Mouse (Mus musculus) gastrocnemius, postnatal 25 days (tissue): Measurements from ENCODE around the gene Tns1. TPM values are rescaled to one million over a fixed set of nuclear protein-coding genes. Genes with fewer than 3 reads are reported as not detected.

ENCODE experiments used
- DNase-seq: peaks from one replicate; pipeline ENCODE4 v3.0.0; 2022
- total RNA-seq, 2 experiments: library from RNA; stranded (reverse); gene quantifications; 1 replicate in 1 of 2; 2 replicates in 1 of 2; pipeline ENCODE4 v1.2.3; 2021

Tns1 gene
- total RNA-seq, 2 experiments from 2014 or later: 205 to 234 TPM

GRCm38 (mm10) chr1:73935442-73936080, 188.7 kb downstream of the Tns1 start:
- DNase-seq: peak; percentile 74

DNA sequence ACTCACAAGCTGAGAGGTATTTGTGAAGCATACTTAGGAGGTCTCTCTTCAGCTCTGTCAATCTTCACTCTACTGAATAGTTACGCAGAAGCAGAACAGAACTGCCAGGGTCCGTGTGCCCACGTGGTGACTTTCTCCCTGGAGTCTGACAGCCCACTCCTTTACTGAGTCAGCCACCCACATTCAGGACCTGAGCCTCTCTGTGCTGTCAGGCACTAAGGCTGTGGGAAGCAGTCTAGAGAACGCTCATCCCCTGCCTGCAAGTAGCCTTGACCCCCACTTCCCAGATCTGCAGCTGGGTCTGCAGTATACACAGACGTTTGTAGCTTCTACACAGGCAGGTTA, 191.1 kb downstream of the Tns1 start:
- no peak for DNase-seq

GRCm38 (mm10) chr1:73932421-73933145, 191.7 kb downstream of the Tns1 start:
- peak; percentile 80 for DNase-seq

- no peak for DNase-seq
Measured at GRCm38 (mm10) chr1:73931851-73932250, 192.4 kb downstream of the Tns1 start.

DNA sequence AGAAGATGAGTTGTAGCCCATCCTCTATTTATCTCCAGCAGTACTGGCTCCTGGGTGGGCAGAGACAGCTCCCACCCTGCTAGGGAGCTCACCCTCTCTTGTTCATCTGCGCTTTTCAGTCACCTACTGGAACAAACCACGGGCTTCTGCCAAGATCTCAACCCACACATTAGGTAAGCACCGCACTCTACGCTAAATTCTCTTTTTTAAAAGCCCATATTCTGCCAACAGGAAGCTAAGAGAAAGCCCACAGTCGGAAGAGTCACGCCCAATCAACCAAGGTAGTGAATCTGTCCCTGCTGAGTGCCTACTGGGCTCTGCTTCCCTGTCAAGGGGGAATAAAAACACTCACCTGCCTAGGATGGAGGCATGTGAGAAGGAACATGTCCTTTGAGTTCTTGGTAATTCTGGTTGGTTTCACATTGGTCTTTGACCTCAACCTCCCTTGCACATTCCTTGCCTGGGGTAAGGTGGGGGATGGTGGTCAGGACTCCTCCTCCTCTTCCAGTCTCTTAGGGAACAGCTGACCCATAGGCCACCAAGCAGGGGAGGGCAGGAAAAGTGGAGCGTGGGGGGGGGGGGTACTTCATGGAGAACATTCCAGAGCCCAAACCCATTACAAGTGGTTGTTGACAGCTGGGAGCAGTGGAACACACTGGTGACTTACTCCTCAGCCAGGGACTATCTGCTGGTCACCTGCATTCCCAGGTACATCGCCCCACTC, 193.7 kb downstream of the Tns1 start:
- no peak for DNase-seq

DNA sequence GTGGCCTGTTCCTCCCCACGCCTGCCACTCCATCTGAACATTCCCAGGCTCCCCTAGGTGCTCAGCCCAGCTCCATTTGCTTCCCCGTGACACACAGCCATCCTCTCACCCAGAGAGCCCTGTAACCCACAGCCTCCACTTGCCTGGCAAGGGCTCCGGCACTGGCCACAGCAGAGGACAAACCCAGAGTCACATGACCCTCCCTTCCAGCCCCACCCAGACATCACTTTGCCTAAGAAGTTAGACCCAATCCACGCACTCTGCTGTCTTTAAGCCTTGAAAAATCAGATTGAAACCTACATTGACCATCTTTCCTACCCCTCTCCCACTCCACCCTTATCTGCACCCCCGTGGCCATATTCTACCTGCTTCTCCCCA, 194.3 kb downstream of the Tns1 start:
- no peak for DNase-seq

- DNase-seq: no peak
Measured at GRCm38 (mm10) chr1:73929211-73929951, 194.9 kb downstream of the Tns1 start.

DNA sequence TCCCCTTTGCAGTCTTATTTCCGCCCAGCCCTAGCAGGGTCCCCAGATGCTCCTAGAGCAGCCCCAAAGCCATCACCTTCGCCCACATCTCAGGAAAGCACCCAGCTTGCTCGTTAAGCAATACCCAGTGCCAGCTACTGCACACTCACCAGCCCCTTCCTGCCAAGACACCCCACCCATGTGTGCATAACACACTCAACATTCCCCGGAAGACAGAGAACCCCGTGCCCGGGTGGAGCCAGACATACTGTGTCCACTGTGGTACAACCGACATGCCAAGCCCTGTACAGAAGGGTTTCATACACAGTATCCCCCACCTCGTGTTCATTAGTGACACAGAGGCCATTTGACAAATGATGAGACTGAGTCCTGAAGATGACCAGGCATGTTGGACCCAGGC, 195.9 kb downstream of the Tns1 start:
- DNase-seq: no peak

DNA sequence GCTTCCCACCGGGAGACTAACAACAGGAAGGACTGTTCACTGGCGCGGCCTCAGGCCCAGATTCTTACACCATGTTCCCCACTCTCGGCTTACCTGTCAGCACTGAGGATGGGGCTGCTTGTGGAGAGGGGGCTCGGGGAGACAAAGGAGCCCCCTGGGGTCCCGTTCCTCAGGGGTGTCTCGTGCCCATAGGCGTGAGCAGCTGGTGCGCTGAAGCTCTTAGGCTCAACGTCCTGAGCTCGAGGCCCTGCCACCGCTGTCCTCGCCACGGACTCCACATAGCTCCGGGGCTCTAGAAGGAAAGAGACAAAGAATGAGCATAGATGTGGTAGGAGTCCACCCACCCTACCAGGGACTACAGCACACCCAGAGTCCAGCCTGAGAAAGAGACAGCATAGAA, 196.4 kb downstream of the Tns1 start:
- DNase-seq: no peak

DNA sequence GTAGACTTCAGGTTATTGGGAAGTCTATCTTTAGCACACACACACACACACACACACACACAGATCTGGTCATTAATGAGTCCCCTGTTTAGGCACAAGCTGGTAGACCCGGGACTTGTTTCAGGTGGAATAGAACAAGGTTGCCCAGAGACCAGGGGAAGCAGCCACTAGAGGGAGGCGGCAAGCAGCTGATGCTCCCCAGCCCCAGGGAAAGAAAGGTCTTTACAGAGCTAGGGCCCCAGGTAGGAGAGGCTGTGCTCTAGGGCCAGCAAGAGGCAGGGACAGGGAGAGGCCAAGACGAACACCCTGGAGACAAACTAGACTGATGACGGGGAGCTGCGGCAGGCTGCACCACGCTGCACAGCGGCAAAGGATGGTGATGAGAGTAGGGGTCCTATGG, 198.0 kb downstream of the Tns1 start:
- no peak for DNase-seq

DNA sequence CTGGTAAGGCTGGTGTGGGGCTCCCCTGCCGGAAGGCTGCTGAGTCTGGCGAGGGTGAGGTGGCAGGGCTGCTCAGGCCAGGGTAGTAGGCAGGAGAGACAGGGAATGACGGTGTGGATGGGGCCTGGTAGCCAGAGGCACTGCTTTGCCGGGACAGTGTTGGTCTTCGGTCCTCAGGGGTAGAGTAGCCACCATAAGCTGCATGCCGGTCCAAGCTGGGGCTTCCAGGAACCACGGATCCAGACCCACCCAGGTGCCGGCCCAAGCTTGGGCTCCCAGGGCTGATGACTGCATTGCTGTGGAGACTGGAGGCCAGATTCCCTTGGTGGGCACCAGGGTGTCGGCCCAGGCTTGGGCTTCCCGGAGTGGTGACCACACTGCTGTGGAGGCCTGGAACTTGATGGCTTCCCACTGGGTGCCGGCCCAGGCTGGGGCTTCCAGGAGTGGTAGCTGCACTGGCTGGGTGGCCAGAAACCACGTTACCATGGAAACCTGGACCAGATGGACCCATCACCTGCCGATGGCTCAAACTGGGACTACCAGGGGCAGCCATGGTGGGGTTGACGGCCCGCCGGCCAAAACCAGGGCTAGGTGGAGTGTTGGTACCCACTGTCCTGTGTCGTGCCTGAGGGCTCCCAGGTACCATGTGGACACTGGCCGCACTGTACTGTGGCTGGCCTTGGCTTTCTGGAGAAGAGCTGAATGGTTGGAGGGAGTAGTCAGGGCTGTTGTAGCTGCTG, 199.2 kb downstream of the Tns1 start:
- no peak for DNase-seq

GRCm38 (mm10) chr1:73924210-73924609, 200.0 kb downstream of the Tns1 start:
- DNase-seq: no peak

- no peak for DNase-seq
Measured at GRCm38 (mm10) chr1:73923185-73923584, 201.1 kb downstream of the Tns1 start.

- DNase-seq: peak; percentile 5
Measured at GRCm38 (mm10) chr1:73920701-73921100, 203.5 kb downstream of the Tns1 start.

DNA sequence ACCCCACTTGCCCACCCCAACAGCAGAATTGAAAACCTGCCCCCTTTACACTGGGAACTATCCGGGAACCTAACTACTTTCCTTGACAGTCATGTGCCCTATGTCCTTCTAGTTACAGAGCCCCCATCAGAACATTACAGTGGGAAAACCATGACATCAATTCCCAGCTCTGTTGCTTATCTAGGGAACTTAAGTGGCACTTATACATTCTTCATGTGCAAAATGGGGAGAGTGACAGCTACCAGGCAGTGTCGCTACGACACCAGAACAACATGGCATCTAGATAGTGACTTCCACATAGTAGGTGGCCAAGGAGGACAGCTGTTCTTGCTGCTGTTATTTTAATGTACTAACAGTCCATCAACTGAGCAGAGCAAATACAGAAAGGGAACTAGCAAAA, 204.3 kb downstream of the Tns1 start:
- DNase-seq: no peak

DNA sequence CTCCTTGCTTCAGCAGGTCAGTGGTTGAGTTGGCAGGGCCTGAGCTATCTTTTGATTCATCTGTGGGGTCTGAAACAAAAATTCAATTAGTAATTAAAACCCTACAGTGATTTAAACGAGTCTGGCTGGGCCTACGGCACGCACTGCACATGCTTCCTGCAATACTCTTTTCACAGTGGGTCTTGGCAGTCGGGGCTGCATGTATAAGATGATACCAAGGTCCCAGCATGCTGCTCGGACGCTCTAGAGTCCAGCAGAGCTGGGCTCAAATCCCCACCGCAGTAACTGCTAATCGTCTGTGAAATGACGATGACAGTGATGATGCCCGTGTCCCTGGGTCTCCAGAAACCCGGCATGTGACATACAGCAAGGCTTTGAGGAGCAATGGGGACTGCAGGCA, 206.2 kb downstream of the Tns1 start:
- no peak for DNase-seq

DNA sequence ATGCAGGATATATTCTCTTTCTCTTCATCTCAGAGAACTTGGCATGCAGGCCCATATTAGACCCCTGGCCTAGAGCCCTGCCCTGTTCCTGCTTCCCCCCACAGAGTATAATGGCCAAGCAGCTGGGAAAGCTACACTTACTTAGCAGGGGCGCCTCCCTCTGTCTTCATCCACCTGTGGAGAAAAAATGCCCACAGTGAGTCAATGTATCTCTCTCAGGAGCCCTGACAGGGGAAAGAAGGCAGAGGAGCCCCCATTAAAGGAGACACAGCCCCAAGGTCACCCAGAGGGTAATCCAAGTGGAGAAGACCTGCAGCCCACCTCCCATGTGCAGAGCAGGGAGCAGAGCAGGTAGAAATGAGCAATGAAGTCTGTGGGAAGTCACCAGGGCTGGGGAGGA, 208.0 kb downstream of the Tns1 start:
- peak; percentile 4 for DNase-seq

- DNase-seq: no peak
Measured at GRCm38 (mm10) chr1:73915218-73916070, 208.8 kb downstream of the Tns1 start.

GRCm38 (mm10) chr1:73914076-73914475, 210.2 kb downstream of the Tns1 start:
- peak; percentile 20 for DNase-seq

- no peak for DNase-seq
Measured at GRCm38 (mm10) chr1:73913071-73914005, 210.9 kb downstream of the Tns1 start.
